Mouse (Mus musculus): Measurements from ENCODE around the gene Zfp605. TPM values are rescaled to one million over a fixed set of nuclear protein-coding genes. Genes with fewer than 3 reads are reported as not detected.
"Not testable (repeated sequence)": the region's sequence is repeated elsewhere in the genome, so short reads cannot be mapped to it uniquely, and the experiment has no call there.

Gene Zfp605
- total RNA-seq, 2 experiments from 2014 or later = 17.4 to 18.6 TPM

DNA sequence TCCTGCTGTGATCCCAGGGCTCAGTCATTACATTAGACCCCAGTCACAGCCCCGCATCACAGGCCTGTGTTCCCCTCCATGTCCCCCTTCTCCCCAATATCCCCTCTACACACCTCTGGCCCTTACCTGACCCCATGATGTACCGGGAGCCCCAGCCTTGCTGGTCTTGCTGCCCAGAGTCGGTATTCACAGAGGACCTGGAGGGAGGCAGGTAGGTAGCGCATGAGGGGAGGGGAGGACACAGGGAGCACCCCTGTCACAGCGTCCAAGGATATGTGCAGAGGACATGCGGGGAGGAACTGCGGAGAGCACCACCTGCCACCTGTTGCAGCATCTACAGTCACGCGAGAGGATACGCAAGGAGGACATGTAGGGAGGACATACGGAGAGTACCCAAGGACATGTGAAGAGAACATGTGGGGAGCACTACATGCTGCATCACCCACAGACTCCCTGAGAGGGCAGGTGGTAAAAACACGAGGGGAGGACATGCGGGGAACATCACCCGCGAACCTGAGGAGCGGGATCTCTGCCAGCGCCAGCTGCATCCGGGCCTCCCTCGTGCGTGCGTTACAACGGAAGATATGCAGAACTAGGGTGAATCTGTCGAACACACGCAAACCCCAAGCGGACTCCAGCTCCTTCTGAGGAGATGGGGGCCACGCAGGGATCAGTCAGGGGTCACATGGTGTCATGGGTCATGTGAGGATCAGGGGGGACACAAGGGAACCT, 3.6 kb upstream of the Zfp605 start:
- intact Hi-C loops (cut with DNase I) = no loop called here
- peak in 1 of 2 experiments; percentile 26 for DNase-seq (ENCODE audit: low spot score in 2 of 2)

GRCm38 (mm10) chr5:110106901-110107564, 2.9 kb upstream of the Zfp605 start:
- peak; percentile 28 to 35 for DNase-seq (ENCODE audit: low spot score in 2 of 2)

GRCm38 (mm10) chr5:110107581-110108304, 2.1 kb upstream of the Zfp605 start, which contains the start of gene Gtpbp6:
TSS of gene Gtpbp6 (minus strand) at chr5:110108197.
- DNase-seq (ENCODE audit: low spot score in 2 of 2) = peak; percentile 92 to 98
- intact Hi-C loops (cut with DNase I) = loop anchor here (1.0 kb wide), 1 partner anchor 550 kb away; no protein-coding TSS in a partner anchor

More at GRCm38 (mm10) chr5:110106901-110107564, 2.9 kb upstream of the Zfp605 start:
- intact Hi-C loops (cut with DNase I) = loop anchor here (1.0 kb wide), 1 partner anchor 550 kb away; no protein-coding TSS in a partner anchor

GRCm38 (mm10) chr5:110108305-110108628, 1.6 kb upstream of the Zfp605 start:
- DNase-seq (ENCODE audit: low spot score in 2 of 2) = no peak
- intact Hi-C loops (cut with DNase I) = no loop called here

DNA sequence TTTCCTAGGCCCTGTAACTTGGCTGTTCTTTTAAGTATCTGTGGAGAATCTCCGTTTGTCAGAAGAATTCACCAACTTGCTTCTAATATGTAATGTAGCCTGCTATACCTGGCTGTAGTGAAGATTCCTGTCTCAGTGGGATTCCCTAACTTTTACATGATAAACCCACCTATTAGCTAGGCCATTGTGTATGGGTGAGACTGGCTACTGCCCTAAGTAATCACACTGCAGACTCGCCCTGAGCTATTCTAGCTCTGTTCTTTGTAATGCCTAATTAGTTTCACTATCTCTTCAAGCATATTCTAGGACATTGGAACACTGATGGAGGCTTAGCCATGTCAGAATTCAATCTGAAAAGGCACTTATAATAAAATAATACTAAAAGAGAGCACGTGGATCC, 12.5 kb downstream of the Zfp605 start:
- DNase-seq (ENCODE audit: low spot score in 2 of 2); intact Hi-C loops (cut with DNase I): not testable (repeated sequence)

DNA sequence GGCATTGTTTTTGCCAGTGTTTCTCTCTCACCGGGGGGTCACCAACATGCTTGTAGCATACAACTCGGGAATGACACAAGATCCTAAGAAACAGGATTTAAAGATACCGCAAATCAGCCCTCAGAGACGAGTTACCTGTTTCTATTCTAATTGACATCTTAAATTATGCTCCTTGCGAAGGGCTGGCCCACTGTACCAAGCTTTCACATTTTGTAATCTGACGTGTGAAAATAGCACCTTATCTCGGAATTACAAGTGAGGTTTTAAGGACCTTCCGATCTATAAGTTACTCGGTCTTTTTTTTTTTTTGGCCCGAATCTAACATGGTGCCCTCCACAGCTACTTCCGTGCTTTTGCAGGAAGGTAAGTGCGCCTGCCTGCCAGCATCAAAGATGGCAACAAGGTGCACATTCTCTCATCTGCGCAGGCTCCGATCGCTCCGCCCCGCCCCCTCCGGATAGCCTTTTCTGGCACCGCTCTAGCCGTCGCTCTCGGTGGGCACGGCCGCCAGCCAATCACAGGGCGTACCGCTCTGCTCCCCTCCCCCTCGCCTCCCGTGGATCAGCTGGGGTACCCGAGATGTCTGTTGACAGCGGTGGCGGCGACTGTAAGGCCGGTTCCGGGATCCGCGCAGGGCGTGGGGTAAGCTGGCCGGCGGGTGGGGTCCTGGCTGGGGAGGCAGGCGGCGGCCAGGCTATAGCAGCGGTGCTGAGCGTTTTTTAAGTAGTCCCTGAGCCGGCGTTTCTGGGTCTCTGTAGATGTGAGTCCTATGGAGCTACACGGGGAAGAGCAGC, 25.6 kb downstream of the Zfp605 start, which contains the start of gene Chfr:
Chfr (plus strand) TSS at position 550 of the 794 bp plus-strand sequence.
- peak; percentile 100 for DNase-seq (ENCODE audit: low spot score in 2 of 2)
- intact Hi-C loops (cut with DNase I) = loop anchor here (1.0 kb wide), 1 partner anchor 25 kb away; the partner anchor contains the start of gene Zfp605

- intact Hi-C loops (cut with DNase I) = no loop called here
- DNase-seq (ENCODE audit: low spot score in 2 of 2) = no peak
These were observed 26.2 kb downstream of the Zfp605 start for GRCm38 (mm10) chr5:110136087-110136464.

GRCm38 (mm10) chr5:110137816-110138215, 27.9 kb downstream of the Zfp605 start:
- intact Hi-C loops (cut with DNase I) = no loop called here
- no peak for DNase-seq (ENCODE audit: low spot score in 2 of 2)

DNA sequence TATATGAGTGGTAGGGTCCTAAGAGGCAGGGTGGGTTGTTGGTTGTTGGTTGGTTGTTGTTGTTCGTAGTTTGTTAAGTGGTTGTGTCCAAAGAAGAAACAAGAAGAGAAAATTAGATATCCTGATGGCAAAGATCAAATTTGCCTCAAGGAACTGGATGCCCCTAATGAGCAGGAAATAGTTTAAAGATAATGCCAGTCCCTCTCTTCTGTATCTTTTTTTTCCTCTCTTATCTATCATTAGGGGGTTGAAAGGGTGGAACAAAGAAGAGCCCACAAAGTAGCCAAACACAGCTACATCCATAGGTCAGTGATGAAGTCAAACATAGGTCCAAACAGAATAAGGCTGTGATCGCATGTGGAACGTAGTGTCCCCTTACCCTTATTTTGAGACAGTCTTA, 29.4 kb downstream of the Zfp605 start:
- DNase-seq (ENCODE audit: low spot score in 2 of 2) = no peak
- intact Hi-C loops (cut with DNase I) = no loop called here

GRCm38 (mm10) chr5:110140424-110140823, 30.5 kb downstream of the Zfp605 start:
- DNase-seq (ENCODE audit: low spot score in 2 of 2) = no peak
- intact Hi-C loops (cut with DNase I) = no loop called here

- DNase-seq (ENCODE audit: low spot score in 2 of 2) = no peak
- intact Hi-C loops (cut with DNase I) = no loop called here
These were observed 32.4 kb downstream of the Zfp605 start for GRCm38 (mm10) chr5:110142309-110142708.

- no peak for DNase-seq (ENCODE audit: low spot score in 2 of 2)
- intact Hi-C loops (cut with DNase I) = no loop called here
These were observed 33.1 kb downstream of the Zfp605 start for GRCm38 (mm10) chr5:110143007-110143406.

- peak in 1 of 2 experiments; percentile 54 for DNase-seq (ENCODE audit: low spot score in 2 of 2)
- intact Hi-C loops (cut with DNase I) = no loop called here
These were observed 59.5 kb downstream of the Zfp605 start for GRCm38 (mm10) chr5:110169374-110169773.

DNA sequence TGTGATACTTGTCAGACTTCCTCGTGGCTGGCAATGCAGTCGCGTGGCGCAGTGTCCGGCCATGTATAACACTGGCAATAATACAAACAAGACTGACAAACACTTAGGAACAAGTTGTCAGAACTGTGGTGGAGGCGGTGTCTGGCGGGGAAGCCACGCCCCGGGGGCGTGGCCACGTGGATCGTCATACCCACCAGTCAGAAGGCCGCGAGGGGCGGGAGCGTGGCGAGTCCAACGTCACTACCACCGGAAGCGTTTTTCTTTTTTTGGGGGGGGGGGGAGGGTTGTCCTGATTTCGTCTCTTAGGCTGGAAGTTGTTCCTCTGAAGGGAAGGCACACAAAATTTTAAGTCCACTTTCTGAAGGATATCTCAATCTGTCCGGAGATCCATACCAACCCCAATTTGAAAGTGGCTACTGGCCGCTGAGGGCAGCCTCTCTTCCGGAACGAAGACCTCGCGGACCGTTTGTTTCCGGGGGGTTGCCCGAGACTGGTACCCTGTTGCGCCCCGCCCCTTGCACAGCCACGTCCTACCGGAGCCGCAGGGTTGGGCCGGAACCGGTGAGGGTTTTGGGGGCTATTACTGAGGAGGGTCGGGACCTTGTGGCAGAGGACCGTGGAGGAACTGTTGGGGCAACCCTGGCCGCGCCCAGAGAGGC, 66.6 kb downstream of the Zfp605 start, which contains the start of gene Golga3:
Golga3 (plus strand) TSS at position 340 of the 659 bp plus-strand sequence.
- intact Hi-C loops (cut with DNase I) = no loop called here
- peak; percentile 92 to 95 for DNase-seq (ENCODE audit: low spot score in 2 of 2)

GRCm38 (mm10) chr5:110177021-110177420, 67.1 kb downstream of the Zfp605 start:
- DNase-seq (ENCODE audit: low spot score in 2 of 2) = no peak
- intact Hi-C loops (cut with DNase I) = no loop called here

- intact Hi-C loops (cut with DNase I) = no loop called here
These were observed 68.7 kb downstream of the Zfp605 start for GRCm38 (mm10) chr5:110178628-110179027.

More at GRCm38 (mm10) chr5:110178628-110179027, 68.7 kb downstream of the Zfp605 start:
- no peak for DNase-seq (ENCODE audit: low spot score in 2 of 2)

Measured in left cerebral cortex, postnatal 25 days (tissue).